ENCODE assay signal across 8 mouse cellular contexts in the genomic region with DNA sequence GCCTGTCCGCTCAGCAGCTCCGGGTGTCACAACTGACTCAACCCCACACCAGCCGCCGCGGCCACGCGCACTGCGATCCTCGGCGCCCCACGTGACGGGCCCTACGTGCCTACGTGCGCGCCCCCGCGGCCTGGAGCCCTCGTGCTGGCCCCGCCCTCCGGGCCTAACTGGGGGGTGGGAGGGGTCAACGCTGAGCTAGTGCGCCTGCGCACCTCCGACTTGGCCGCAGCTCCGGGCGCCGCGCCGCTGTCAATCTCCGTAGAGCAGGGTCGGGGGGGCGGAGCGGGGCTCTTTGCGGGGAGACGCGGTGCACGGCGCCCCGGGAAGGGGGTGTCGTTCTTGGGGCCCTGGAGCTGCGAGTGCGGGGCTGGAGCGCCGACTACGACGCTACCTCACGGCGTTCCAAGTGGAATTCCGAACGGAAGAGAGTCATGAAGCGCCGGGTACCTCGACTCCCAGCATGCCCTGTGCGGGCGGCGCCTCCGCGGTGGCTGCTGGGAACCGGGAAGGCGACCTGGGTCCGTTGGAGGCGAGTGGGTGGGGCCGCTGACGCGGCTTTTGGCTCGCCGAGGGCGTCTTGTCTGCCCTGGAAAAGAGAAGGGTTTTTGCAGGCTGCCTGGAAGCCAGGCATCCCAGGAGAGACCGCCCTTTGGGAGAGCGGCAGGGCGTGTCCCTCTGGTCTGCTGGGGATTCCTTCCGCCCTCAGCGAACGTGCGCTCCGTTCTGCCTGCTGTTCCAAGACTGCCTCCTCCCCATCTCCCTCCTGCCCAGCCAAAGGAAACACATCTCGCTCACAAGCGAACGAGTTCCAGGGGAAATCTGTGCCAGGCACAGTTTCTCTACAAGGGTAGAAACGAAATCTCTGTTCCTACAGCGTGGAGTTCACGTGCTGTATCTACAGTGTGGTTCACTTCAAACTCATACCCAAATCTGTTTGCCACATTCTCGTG. TPM values are rescaled to one million over a fixed set of nuclear protein-coding genes. Genes with fewer than 3 reads are reported as not detected.
A peak's percentile ranks its signal among the peaks of the same experiment; 100 is the strongest.
DNase-seq lines count a peak whose midpoint lies in the region; ATAC-seq lines count a peak whose summit lies in the region.

A gene (minus strand): TSS at position 93 of the 950 bp plus-strand sequence.

- H3K4me1 ChIP-seq in heart, embryonic 14.5 days (ENCODE audit: control insufficient read depth in 2 of 2, insufficient read depth in 2 of 2, low read length in 2 of 2), result peaks cover 5 to 27% of the 10 kb centered on the region in 2 experiments
- peaks cover 39% of the 10 kb centered on the region for H3K4me1 ChIP-seq in liver, embryonic 13.5 days (replicated peaks)
- H3K4me1 ChIP-seq in stomach, embryonic 16.5 days (ENCODE audit: control insufficient read depth, insufficient read depth, low read length), result peaks cover 20% of the 10 kb centered on the region

- peak; percentile 94 for DNase-seq in c-Kit-negative CD71-positive TER-119-positive erythroid progenitor cells, embryonic 14.5 days (ENCODE audit: low read depth, low spot score)
- peak; percentile 94 for DNase-seq in fibroblast of lung, adult 2 months (ENCODE audit: low read depth)
- peak; percentile 99 for DNase-seq in kidney, postnatal 14 days
- peak; percentile 97 for DNase-seq in liver, embryonic 13.5 days
- DNase-seq in neural tube, embryonic 10.5 days (ENCODE audit: extremely low spot score, low spot score), result peak; percentile 98

- peak within 1 kb of the TSS; percentile 80 to 100 for H3K4me3 ChIP-seq in heart, embryonic 14.5 days (ENCODE audit: control insufficient read depth in 1 of 2, insufficient read depth in 1 of 2, low read depth in 1 of 2, low read length in 2 of 2)
- H3K4me3 ChIP-seq in liver, embryonic 13.5 days (replicated peaks), result peak within 1 kb of the TSS; percentile 98
- peak within 1 kb of the TSS; percentile 96 for H3K4me3 ChIP-seq in stomach, embryonic 16.5 days (replicated peaks; ENCODE audit: low read length)

- peak within 1 kb of the TSS; percentile 100 for H3K9ac ChIP-seq in heart, embryonic 14.5 days (ENCODE audit: low read length)
- H3K9ac ChIP-seq in liver, embryonic 13.5 days, result peak within 1 kb of the TSS; percentile 99
- peak within 1 kb of the TSS; percentile 100 for H3K9ac ChIP-seq in stomach, embryonic 16.5 days (ENCODE audit: low read length)

- no peaks in the 10 kb centered on the region for H3K27me3 ChIP-seq in heart, embryonic 14.5 days (ENCODE audit: control insufficient read depth, insufficient read depth, low read length)
- 0 out of 2 replicates have a peak, but pooled peaks cover 3% of the 10 kb centered on the region for H3K27me3 ChIP-seq in liver, embryonic 13.5 days
- no peaks in the 10 kb centered on the region for H3K27me3 ChIP-seq in stomach, embryonic 16.5 days (ENCODE audit: control insufficient read depth, insufficient read depth, low read length)

- H3K36me3 ChIP-seq in heart, embryonic 14.5 days (ENCODE audit: control insufficient read depth, insufficient read depth, low read length), result peaks cover 4% of the 10 kb centered on the region; the same call in 1 of the 2 replicates
- H3K36me3 ChIP-seq in liver, embryonic 13.5 days, result peaks cover 6% of the 10 kb centered on the region
- no peaks in the 10 kb centered on the region for H3K36me3 ChIP-seq in stomach, embryonic 16.5 days (ENCODE audit: control insufficient read depth, insufficient read depth, low read length)

- peak within 1 kb of the TSS; percentile 76 for H3K4me2 ChIP-seq in heart, embryonic 14.5 days (ENCODE audit: low read length)
- H3K4me2 ChIP-seq in liver, embryonic 13.5 days, result peak within 1 kb of the TSS; percentile 88
- H3K4me2 ChIP-seq in stomach, embryonic 16.5 days (ENCODE audit: low read depth, low read length), result peak within 1 kb of the TSS; percentile 88

- H3K27ac ChIP-seq in heart, embryonic 14.5 days (replicated peaks in 1 of 2; ENCODE audit: control insufficient read depth in 1 of 2, insufficient read depth in 1 of 2, low read depth in 2 of 2, low read length in 2 of 2), result peak within 1 kb of the TSS; percentile 97 to 100
- H3K27ac ChIP-seq in liver, embryonic 13.5 days, result peak within 1 kb of the TSS; percentile 96
- H3K27ac ChIP-seq in stomach, embryonic 16.5 days (ENCODE audit: low read length), result peak within 1 kb of the TSS; percentile 100

- WGBS in heart, embryonic 14.5 days, result under 1% methylated on average over 80 of the region's 85 CpGs
- WGBS in liver, embryonic 13.5 days (ENCODE audit: insufficient replicate concordance), result under 1% methylated on average over 84 of the region's 85 CpGs
- under 1% methylated on average over 84 of the region's 85 CpGs for WGBS in stomach, embryonic 16.5 days

- H3K9me3 ChIP-seq in heart, embryonic 14.5 days (ENCODE audit: control insufficient read depth, low read length), result no peaks in the 10 kb centered on the region
- H3K9me3 ChIP-seq in liver, embryonic 13.5 days (replicated peaks), result no peaks in the 10 kb centered on the region
- no peaks in the 10 kb centered on the region for H3K9me3 ChIP-seq in stomach, embryonic 16.5 days (replicated peaks; ENCODE audit: control insufficient read depth, low read length)

- ATAC-seq in CD4-positive, CD25-positive, alpha-beta regulatory T cell, adult 4 months, result peak; percentile 81
- peak; percentile 91 for ATAC-seq in heart, embryonic 14.5 days (ENCODE audit: insufficient number of reproducible peaks, insufficient read depth, low FRiP score, low read depth)
- peak; percentile 87 for ATAC-seq in liver, embryonic 13.5 days (ENCODE audit: low read depth)
- ATAC-seq in stomach, embryonic 16.5 days (ENCODE audit: insufficient read depth, low FRiP score), result peak; percentile 94

RNA-seq across cellular contexts. Expression of the gene that starts here (rescaled TPM):
- polyA plus RNA-seq in CD4-positive, CD25-positive, alpha-beta regulatory T cell, adult 4 months (2017; shearing (Covaris generic)), result 10 to 100 TPM; 24.0 to 50.2 TPM
- 172 and 177 TPM in 2 replicates for polyA plus RNA-seq in heart, embryonic 14.5 days (2014; fragmentation: Nextera tagmentation; extraction: Ambion mirVana)
- 76.8 and 91.4 TPM in 2 replicates for polyA plus RNA-seq in liver, embryonic 13.5 days (2015; fragmentation: Nextera tagmentation; extraction: Ambion mirVana)
- polyA plus RNA-seq in stomach, embryonic 16.5 days (2015; fragmentation: Nextera tagmentation; extraction: Ambion mirVana), result 155 and 158 TPM in 2 replicates

Comparison
In these comparisons a context has a peak if more than half of its experiments do, and no peak if none do; other contexts are left out.
1. Peak in every context shown above with its lines: DNase-seq, ATAC-seq, H3K4me3 ChIP-seq and H3K27ac ChIP-seq.